In the genomic region with DNA sequence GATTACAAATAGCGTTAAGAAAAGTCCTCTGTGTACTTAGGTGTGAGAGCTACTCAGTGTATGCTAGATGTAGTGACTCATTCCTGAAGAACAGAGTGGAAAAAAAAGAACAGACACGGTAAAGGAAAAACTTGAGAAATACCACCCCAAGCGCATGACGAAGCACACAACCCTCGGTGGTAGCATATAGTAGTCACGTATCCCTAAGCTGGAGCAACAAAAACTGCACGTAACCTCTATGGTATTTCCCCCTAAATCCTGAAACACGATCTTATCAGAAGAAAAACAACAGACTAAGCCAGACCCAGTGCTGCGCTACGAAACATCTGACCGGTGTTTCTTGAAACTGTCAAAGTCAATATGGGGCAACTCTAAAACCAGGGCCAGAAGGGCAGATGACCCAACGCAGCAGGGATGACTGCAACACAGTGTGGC, we compare ENCODE assay signal across 9 mouse cellular contexts.
DNase-seq lines count a peak whose midpoint lies in the region.
"Had no signal": no experiment of that assay in that cellular context is flagged by ENCODE, and none has a peak within 500 bp of the region (broad histone marks: within the 10 kb centered on the region; RNA-seq: fewer than 3 reads in every experiment).

No protein-coding gene starts in this region.

- DNase-seq in heart, adult 18-20 months: peak; percentile 50 to 62
- no peak for DNase-seq in heart, postnatal 25 days (ENCODE audit: low spot score)
- peak; percentile 87 for DNase-seq in NIH3T3 (ENCODE audit: low read depth)
- DNase-seq in heart, adult 8-10 months (ENCODE audit: low spot score): peak; percentile 31
- DNase-seq in lung, postnatal 10 days: peak; percentile 21
- no peak for DNase-seq in cerebellum, adult 9-11 months
- DNase-seq in ovary, adult 18-20 months (ENCODE audit: low spot score): no peak
- DNase-seq in thymus, postnatal 14 days: no peak
- DNase-seq: adrenal gland, postnatal 14 days had no signal

- intact Hi-C loops in heart, postnatal 25 days (cut with DNase I): no loop called here

Comparison
In these comparisons a context has a peak if more than half of its experiments do, and no peak if none do; other contexts are left out.
1. DNase-seq: peak in heart, adult 18-20 months (2 of 2), NIH3T3 (single experiment), heart, adult 8-10 months (single experiment) and lung, postnatal 10 days (single experiment); none in heart, postnatal 25 days (single experiment), cerebellum, adult 9-11 months (single experiment), ovary, adult 18-20 months (single experiment) and thymus, postnatal 14 days (single experiment).